In the genomic region with DNA sequence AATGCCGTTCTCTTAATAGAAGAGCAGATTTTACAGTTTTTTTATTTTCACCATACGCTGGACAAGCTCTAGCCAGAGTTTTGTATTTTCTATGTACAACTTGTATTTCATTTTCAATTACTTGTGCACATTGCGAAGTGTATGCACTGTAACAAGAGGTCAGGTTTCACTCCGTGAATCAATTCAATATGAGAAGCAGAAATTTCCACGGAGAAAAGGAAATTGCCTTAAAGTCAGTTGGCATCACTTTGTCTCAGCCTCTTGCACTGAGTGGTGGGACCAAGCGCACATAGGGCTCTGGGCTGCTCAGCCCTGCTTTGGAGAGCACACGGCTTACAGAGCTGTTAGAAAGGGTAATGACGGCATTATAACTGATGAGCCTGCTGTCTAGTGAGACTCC, we compare ENCODE assay signal across 24 mouse cellular contexts.
"Had no signal": no experiment of that assay in that cellular context is flagged by ENCODE, and none has a peak within 500 bp of the region (broad histone marks: within the 10 kb centered on the region; RNA-seq: fewer than 3 reads in every experiment).

No protein-coding gene starts in this region.

- DNase-seq: kidney, adult 2 months; kidney, postnatal 10 days; kidney, postnatal 36 days; layer of hippocampus, postnatal 36 days; liver, postnatal 0 days; lung, postnatal 10 days; lung, postnatal 36 days; retina, postnatal 1 day; right cerebral cortex, postnatal 4 days; thymus, adult 18-20 months; thymus, postnatal 36 days had no signal

- H3K36me3 ChIP-seq: kidney, embryonic 15.5 days; limb, embryonic 15.5 days; lung, embryonic 15.5 days; midbrain, embryonic 13.5 days; neural tube, embryonic 13.5 days had no signal

- H3K9me3 ChIP-seq: kidney, embryonic 15.5 days; limb, embryonic 15.5 days; lung, embryonic 15.5 days; midbrain, embryonic 10.5 days; midbrain, embryonic 13.5 days; neural tube, embryonic 13.5 days had no signal

- ATAC-seq: intestine, postnatal 0 days; liver, postnatal 0 days; midbrain, embryonic 13.5 days; midbrain, embryonic 16.5 days had no signal

- H3K9ac ChIP-seq: kidney, embryonic 15.5 days; limb, embryonic 15.5 days; liver, embryonic 14.5 days; liver, postnatal 0 days; lung, embryonic 15.5 days; midbrain, embryonic 13.5 days; neural tube, embryonic 13.5 days had no signal

- H3K4me2 ChIP-seq: kidney, embryonic 15.5 days; limb, embryonic 15.5 days; liver, embryonic 11.5 days; lung, embryonic 15.5 days; midbrain, embryonic 13.5 days; neural tube, embryonic 13.5 days had no signal

- H3K4me1 ChIP-seq: lung, embryonic 15.5 days; megakaryocyte, embryonic 14.5 days had no signal

- H3K27ac ChIP-seq: kidney, embryonic 15.5 days; left cerebral cortex, adult 2 months; limb, embryonic 15.5 days; liver, embryonic 14.5 days; lung, embryonic 15.5 days; midbrain, embryonic 10.5 days; midbrain, embryonic 13.5 days; neural tube, embryonic 13.5 days had no signal

- H3K4me3 ChIP-seq: kidney, embryonic 15.5 days; left cerebral cortex, adult 2 months; limb, embryonic 15.5 days; lung, embryonic 15.5 days; megakaryocyte, embryonic 14.5 days; midbrain, embryonic 10.5 days; midbrain, embryonic 13.5 days; myocyte; neural tube, embryonic 13.5 days had no signal

- H3K27me3 ChIP-seq: kidney, embryonic 15.5 days; limb, embryonic 15.5 days; megakaryocyte, embryonic 14.5 days; midbrain, embryonic 13.5 days; neural tube, embryonic 13.5 days had no signal
